Mouse (Mus musculus) neural tube, embryonic 11.5 days (tissue): ENCODE measurements around the gene Prdx5. TPM values are rescaled to one million over a fixed set of nuclear protein-coding genes. Genes with fewer than 3 reads are reported as not detected.
A peak's percentile ranks its signal among the peaks of the same experiment; 100 is the strongest.

ENCODE experiments used
- ATAC-seq: fragments of 200-750 bp; cut with Nextera tagmentation; 2 replicates; pipeline ENCODE4 v1.8.0; 2017; ENCODE audit warnings: moderate number of reproducible peaks, mild to moderate bottlenecking, moderate TSS enrichment, moderate library complexity; ENCODE audit not compliant: insufficient read depth, low FRiP score, low TSS enrichment
- DNase-seq: peaks from one replicate; pipeline ENCODE4 v3.0.0-alpha.2; 2015; ENCODE audit warnings: low spot score
- H3K27ac ChIP-seq: fragments of 300-500 bp; sonication (generic); 2 replicates; pipeline ENCODE4 v1.5.1; 2014; ENCODE audit warnings: low read depth, mild to moderate bottlenecking, low read length
- H3K27me3 ChIP-seq: fragments of 300-500 bp; sonication (generic); 2 replicates; pipeline ENCODE4 v1.6.1; 2014; ENCODE audit warnings: mild to moderate bottlenecking, low read length, mixed read lengths; ENCODE audit not compliant: control insufficient read depth, insufficient read depth
- H3K36me3 ChIP-seq: fragments of 300-500 bp; sonication (generic); 2 replicates; pipeline ENCODE4 v1.6.1; 2014; ENCODE audit warnings: mild to moderate bottlenecking, low read length, moderate library complexity, mixed read lengths; ENCODE audit not compliant: control insufficient read depth, insufficient read depth
- H3K4me1 ChIP-seq: fragments of 300-500 bp; sonication (generic); 2 replicates; pipeline ENCODE4 v1.6.1; 2014; ENCODE audit warnings: low read length, mixed read lengths; ENCODE audit not compliant: control insufficient read depth, insufficient read depth
- H3K4me2 ChIP-seq: fragments of 300-500 bp; sonication (generic); 2 replicates; pipeline ENCODE4 v1.6.1; 2014; ENCODE audit warnings: low read depth, mild to moderate bottlenecking, moderate library complexity
- H3K4me3 ChIP-seq: fragments of 300-500 bp; sonication (generic); 2 replicates; pipeline ENCODE4 v1.5.1; 2014; ENCODE audit warnings: low read depth, low read length
- H3K9ac ChIP-seq: fragments of 300-500 bp; sonication (generic); 2 replicates; pipeline ENCODE4 v1.6.1; 2014; ENCODE audit warnings: mild to moderate bottlenecking, low read length
- H3K9me3 ChIP-seq: fragments of 300-500 bp; sonication (generic); 2 replicates; pipeline ENCODE4 v1.6.1; 2016; ENCODE audit warnings: low read length; ENCODE audit not compliant: control insufficient read depth
- WGBS: fragments of 180-500 bp; shearing (Covaris S2); extraction: QIAGEN DNeasy Blood & Tissue Kit; methylation state at CpG from one replicate; pipeline ENCODE4 v1.1.7; 2014; 5-methylcytosine and 5-hydroxymethylcytosine counted together
- polyA plus RNA-seq: library from polyadenylated mRNA; unstranded; fragments of >200 nt; fragmentation: Nextera tagmentation; extraction: Ambion mirVana; gene quantifications from 2 replicates; pipeline ENCODE4 v1.2.1, GENCODE M21; 2014

Prdx5 gene
- polyA plus RNA-seq, 1 experiment from 2014 or later, result 110 TPM

DNA sequence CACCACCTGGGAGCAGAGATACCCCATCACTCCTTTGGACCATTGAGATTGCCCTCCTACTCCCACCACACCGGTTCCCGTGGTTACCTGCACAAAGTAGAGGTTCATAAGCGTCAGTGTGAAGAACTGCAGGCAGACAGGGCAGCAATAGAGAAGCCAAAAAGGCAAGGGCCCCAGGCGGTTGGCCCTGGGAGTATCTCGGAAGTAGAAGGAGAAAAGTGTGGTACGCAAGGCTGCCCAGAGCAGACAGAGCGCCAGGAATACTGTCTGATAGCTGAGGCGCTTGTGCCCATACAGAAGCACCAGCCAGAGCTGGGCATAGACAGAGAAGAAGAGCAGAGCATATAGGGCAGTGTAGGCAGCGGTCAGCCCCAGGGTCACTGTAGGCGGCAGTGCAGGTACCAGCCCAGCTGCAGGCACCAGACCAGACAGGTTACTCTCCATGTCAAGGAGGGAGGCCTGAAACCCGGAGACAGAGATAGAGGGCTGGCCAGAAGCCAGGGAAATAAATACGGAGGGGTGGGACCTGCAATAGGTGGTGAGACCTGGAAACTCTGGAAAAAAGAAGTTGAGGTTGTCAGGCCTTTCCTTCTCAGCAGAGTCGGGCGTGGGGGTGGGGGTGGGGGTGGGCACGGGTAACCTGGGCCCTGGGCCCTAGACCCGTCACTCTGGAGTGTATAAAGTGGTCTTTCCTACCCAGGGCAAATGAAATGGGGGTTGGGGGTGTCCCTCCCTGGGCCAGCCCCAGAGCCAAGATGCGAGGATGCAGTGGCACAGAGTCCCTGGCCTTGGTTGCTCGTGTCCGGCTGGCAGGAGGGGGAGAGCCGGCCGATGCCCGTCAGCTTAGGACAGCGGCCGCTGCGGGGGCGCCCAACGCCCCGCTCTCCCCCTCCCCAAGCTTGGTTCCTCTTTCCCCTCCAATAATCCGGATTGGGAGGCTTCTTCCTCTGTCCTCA lies 30.8 kb upstream of the Prdx5 start:
- Histone ChIP-seq H3K9me3 (no peaks in the 10 kb centered on the region), H3K4me1 (peaks cover 15% of the 10 kb centered on the region), H3K4me2 (peak overlapping the region; percentile 100), H3K4me3 (peak overlapping the region; percentile 49), H3K27ac (peak overlapping the region; percentile 78; the same call in 1 of the 2 replicates), H3K36me3 (peaks cover 2% of the 10 kb centered on the region; the same call in 1 of the 2 replicates), H3K27me3 (peaks cover 8% of the 10 kb centered on the region), H3K9ac (peak overlapping the region; percentile 52)
- 26% methylated on average over 29 of the region's 29 CpGs for WGBS
- DNase-seq (no peak), ATAC-seq (peak; percentile 15; the same call in 1 of the 2 replicates)

DNA sequence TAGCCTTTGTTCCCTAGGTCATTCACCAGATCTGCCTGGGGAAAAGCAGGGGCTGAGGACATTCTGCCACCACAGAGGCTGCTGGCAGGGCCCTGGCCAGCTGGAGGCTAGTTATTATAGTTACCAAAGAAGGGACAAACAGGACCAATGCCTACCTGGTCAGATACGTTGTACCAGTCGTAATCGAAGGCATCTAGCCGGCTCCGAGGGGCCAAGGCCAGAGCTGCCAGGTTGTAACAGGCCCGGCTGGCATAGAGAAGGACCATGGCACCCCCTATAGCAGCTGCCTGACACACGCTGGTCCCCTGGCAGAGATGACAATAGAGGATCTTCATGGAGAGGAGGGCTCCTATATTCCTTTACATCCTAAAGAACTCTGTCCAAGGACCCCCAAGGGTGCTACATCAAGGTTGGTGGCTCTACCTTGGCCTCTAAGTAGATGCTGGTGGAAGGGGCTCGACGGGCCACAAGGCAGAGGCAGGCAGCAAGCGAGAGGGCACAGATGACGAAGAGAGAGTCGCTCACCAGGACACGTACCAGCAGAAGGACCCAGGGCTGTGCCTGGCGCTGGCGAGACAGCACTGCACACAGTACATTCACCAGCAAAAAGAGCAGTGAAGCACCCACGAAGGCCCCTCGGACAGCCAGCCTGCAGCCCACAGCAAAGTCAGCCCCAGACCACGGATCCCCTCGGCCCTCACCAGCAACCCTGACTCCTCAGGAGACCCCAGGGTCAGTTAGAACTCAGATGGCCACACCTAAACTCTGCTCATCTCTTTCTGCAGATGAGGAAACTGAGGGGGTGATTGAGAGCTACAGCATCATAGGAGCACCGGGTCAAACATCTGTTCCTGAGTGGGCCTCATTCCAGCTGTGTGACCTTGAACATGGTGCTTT lies 29.4 kb upstream of the Prdx5 start:
- Histone ChIP-seq H3K27ac (no peak overlapping the region), H3K27me3 (peaks cover 21% of the 10 kb centered on the region), H3K4me3 (no peak overlapping the region), H3K9ac (no peak overlapping the region), H3K4me2 (0 out of 2 replicates have a peak overlapping the region, but pooled peaks have one; percentile 9), H3K9me3 (no peaks in the 10 kb centered on the region), H3K4me1 (peaks cover 15% of the 10 kb centered on the region), H3K36me3 (peaks cover 2% of the 10 kb centered on the region; the same call in 1 of the 2 replicates)
- DNase-seq, result no peak
- WGBS, result 93% methylated on average over 20 of the region's 20 CpGs
- ATAC-seq, result no peak

DNA sequence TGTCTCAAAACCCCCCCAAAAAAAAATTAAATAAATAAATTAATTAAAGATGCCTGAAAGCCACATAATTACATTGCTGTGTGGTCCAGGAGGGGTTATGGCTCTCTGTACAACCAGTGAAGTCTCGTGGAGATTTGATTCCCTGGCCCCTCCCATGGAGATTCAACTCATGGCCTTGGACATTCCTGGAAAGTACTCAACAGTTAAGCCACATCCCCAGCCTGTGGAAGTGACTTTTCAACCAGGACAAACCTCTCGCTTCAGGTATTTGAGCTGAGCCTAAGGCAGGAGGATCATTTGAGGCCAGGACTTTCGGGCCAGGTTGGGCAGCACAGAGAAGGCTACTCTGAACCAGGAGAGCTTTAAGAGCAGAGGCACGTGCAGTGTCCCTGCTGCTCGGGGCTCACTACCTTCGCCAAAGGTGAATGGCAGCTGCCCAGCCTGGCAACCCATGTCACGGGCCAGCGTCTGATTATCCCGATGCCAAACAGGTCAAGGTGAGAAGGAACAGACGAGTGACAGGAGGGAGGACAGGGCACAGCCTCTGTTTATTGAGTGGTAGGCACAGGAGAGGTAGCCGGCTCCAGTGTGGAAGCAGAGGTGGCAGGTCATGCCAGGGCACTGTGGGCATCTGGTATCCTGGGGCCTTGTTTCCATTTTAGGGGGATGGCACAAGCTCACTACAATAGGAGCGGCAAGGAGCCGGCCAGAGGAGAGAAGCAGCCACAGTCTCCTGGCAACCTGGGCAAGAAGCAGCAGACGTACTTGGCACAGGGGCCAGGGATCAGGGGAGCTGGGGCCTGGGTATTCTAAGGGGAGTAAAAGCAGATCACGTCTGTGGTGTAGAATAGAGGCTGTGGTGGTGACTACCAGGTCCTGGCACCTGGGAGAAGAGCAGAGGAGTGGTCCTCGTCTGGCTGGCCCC lies 27.9 kb upstream of the Prdx5 start:
- Histone ChIP-seq H3K36me3 (peaks cover 2% of the 10 kb centered on the region; the same call in 1 of the 2 replicates), H3K4me3 (no peak overlapping the region), H3K9ac (no peak overlapping the region), H3K9me3 (no peaks in the 10 kb centered on the region), H3K27me3 (peaks cover 36% of the 10 kb centered on the region), H3K4me1 (peaks cover 19% of the 10 kb centered on the region), H3K27ac (no peak overlapping the region), H3K4me2 (no peak overlapping the region)
- ATAC-seq (no peak), DNase-seq (no peak)
- WGBS, result 81% methylated on average over 16 of the region's 16 CpGs

DNA sequence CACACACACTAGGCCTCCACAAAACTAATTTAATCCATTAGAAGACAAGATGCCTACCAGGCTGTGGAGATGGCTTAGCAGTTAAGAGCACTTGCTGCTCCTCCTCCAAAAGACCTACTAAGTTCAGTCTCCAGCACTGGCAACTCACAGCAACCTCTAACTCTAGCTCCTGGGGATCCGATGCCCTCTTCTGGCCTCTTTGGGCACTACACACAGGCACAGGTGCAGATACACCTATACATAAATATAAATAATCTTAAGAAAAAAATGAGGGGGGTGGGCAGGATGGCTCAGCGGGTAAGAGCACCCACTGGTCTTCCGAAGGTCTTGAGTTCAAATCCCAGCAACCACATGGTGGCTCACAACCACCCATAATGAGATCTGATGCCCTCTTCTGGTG lies 26.4 kb upstream of the Prdx5 start:
- peaks cover 50% of the 10 kb centered on the region for H3K27me3 ChIP-seq
- peaks cover 15% of the 10 kb centered on the region for H3K4me1 ChIP-seq
- ATAC-seq (no peak), DNase-seq (no peak)
- no peaks in the 10 kb centered on the region for H3K9me3 ChIP-seq
- no peak overlapping the region for H3K27ac ChIP-seq
- no peak overlapping the region for H3K9ac ChIP-seq
- no peak overlapping the region for H3K4me2 ChIP-seq
- WGBS, result 29% methylated on average over 3 of the region's 3 CpGs
- H3K4me3 ChIP-seq, result no peak overlapping the region
- peaks cover 2% of the 10 kb centered on the region; the same call in 1 of the 2 replicates for H3K36me3 ChIP-seq

DNA sequence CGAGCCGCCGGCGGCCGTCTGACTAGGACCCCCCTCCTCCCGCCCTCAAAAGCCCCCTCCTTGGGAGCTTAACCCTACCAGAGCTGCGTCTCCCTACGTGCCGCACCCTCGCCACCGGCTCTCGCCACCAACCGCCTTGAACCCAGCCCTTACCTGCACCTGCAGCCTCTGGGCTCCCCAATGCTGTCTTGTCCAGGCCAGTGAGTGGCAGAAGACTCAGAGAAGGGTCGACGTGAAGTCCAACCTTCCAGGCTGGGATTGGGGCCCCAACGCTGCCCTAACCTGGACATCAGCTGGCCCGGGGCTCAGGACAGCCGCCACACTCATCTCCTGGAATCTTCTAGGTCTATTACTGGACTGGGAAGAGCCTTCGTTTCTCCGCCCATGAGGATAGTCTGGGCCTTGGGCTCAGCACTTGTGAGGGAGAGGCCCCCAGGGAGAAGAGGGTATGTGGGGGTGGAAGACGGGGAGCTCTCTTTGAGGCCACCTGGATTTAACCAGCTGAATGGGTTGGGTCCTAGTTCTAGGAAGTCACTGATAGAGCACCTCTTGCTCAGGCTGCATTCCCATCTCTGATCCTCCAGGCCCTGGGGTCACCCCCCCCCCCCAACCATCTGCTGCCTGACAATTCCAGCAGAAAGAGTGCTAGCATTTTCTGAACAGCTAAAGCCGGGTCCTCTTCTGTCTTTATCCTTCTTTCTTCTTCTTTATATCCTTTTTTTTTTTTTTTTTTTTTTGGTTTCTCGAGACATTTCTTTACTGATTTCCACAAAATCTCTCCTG lies 24.5 kb upstream of the Prdx5 start, which contains the start of gene Kcnk4:
Gene Kcnk4 (minus strand): TSS at position 321 of the 783 bp plus-strand sequence.
- H3K4me2 ChIP-seq, result peak within 1 kb of the TSS; percentile 46
- peak within 1 kb of the TSS; percentile 18 for H3K9ac ChIP-seq
- peak within 1 kb of the TSS; percentile 25 for H3K4me3 ChIP-seq
- WGBS, result 8% methylated on average over 22 of the region's 23 CpGs
- H3K27ac ChIP-seq, result no peak within 1 kb of the TSS
- peaks cover 2% of the 10 kb centered on the region; the same call in 1 of the 2 replicates for H3K36me3 ChIP-seq
- ATAC-seq (no peak), DNase-seq (no peak)
- H3K27me3 ChIP-seq, result peaks cover 60% of the 10 kb centered on the region
- H3K9me3 ChIP-seq, result no peaks in the 10 kb centered on the region
- H3K4me1 ChIP-seq, result peaks cover 10% of the 10 kb centered on the region

DNA sequence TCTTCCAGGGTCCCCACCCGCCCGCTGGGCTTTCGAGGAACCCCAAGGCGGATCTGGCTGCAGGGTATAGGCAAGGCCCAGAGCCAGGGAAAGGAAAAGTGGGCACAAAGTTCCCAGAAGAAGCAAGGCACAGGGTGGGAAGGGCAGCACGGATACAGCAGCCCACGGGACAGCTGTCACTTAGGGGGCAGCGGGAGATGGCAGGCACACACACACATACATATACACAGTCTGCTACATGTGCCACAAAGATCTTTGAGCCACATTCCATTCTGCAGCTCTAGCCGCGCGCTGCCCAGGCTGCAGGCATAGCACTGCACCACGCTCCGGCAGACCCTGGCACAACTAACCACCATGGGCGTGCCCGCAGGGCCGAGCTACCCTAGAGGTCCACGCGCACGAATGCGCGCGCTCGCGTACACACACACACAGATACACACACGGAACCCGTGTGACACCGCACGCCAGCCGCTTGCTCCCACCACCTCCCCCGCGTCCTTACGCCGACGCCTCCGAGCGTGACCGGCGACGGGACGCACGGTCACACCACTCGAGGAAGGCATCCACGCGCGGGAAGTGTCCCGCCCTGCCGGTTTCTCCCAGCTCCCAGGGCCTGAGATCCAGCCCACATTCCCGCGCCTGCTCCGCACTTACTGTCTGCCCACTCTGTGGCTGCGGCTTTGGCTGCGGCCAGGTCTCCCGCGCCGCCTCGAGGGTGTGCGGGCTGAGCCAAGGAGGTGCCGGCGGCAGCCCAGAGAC lies 23.7 kb upstream of the Prdx5 start:
- Histone ChIP-seq H3K27me3 (peaks cover 60% of the 10 kb centered on the region), H3K4me3 (peak overlapping the region; percentile 25), H3K9me3 (no peaks in the 10 kb centered on the region), H3K9ac (peak overlapping the region; percentile 18), H3K4me1 (peaks cover 10% of the 10 kb centered on the region), H3K36me3 (peaks cover 2% of the 10 kb centered on the region; the same call in 1 of the 2 replicates), H3K27ac (no peak overlapping the region), H3K4me2 (peak overlapping the region; percentile 46)
- WGBS, result 5% methylated on average over 58 of the region's 58 CpGs
- peak; percentile 30 for DNase-seq
- 0 out of 2 replicates have a peak, but pooled peaks have one; percentile 31 for ATAC-seq

DNA sequence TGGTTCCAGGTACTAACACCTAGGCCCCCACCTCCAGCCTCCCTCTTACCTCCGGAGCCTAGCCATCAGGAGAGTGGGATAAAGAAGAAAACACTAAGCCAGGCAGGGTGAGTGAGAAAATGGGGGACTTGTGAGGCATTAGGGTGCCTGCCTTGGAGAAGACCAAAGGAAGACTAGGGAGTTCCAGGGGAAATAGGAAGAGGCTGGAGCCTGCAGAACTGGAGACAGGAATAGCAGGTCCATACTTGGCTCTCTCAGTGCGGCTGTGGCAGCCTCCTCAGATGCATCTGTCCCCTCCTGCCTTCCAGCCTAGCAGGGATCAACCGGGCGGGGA lies 23.2 kb upstream of the Prdx5 start:
- WGBS, result 32% methylated on average over 4 of the region's 4 CpGs
- Histone ChIP-seq H3K9ac (no peak overlapping the region; the same call in 1 of the 2 replicates), H3K9me3 (no peaks in the 10 kb centered on the region), H3K27ac (no peak overlapping the region), H3K4me1 (peaks cover 10% of the 10 kb centered on the region), H3K4me2 (no peak overlapping the region; the same call in 1 of the 2 replicates), H3K36me3 (no peaks in the 10 kb centered on the region; the same call in 1 of the 2 replicates), H3K4me3 (no peak overlapping the region), H3K27me3 (peaks cover 64% of the 10 kb centered on the region)
- ATAC-seq (no peak), DNase-seq (no peak)
